Mouse (Mus musculus): ENCODE data around the gene Tmem131l.
"Not testable (repeated sequence)": the region's sequence is repeated elsewhere in the genome, so short reads cannot be mapped to it uniquely, and the experiment has no call there.

Gene Tmem131l

GRCm38 (mm10) chr3:83867026-83867425, 172.9 kb downstream of the Tmem131l start:
- not testable (repeated sequence) for DNase-seq (ENCODE audit: low read depth, low spot score)

GRCm38 (mm10) chr3:83865216-83865615, 174.8 kb downstream of the Tmem131l start:
- no peak for DNase-seq (ENCODE audit: low read depth, low spot score)

GRCm38 (mm10) chr3:83864064-83864548, 175.9 kb downstream of the Tmem131l start:
- no peak for DNase-seq (ENCODE audit: low read depth, low spot score)

- no peak for DNase-seq (ENCODE audit: low read depth, low spot score)
Observed at GRCm38 (mm10) chr3:83862956-83863355, 177.0 kb downstream of the Tmem131l start.

- no peak for DNase-seq (ENCODE audit: low read depth, low spot score)
Observed at GRCm38 (mm10) chr3:83859595-83859994, 180.4 kb downstream of the Tmem131l start.

- no peak for DNase-seq (ENCODE audit: low read depth, low spot score)
Observed at GRCm38 (mm10) chr3:83859071-83859470, 180.9 kb downstream of the Tmem131l start.

GRCm38 (mm10) chr3:83857621-83858020, 182.4 kb downstream of the Tmem131l start:
- DNase-seq (ENCODE audit: low read depth, low spot score): no peak

- DNase-seq (ENCODE audit: low read depth, low spot score): no peak
Observed at GRCm38 (mm10) chr3:83855643-83856042, 184.3 kb downstream of the Tmem131l start.

GRCm38 (mm10) chr3:83849341-83849740, 190.6 kb downstream of the Tmem131l start:
- no peak for DNase-seq (ENCODE audit: low read depth, low spot score)

Measured in c-Kit-negative CD71-positive TER-119-positive erythroid progenitor cells, embryonic 14.5 days (primary cell).